Mouse (Mus musculus) kidney, embryonic 16.5 days (tissue): Measurements from ENCODE around the gene Pdk2. TPM values are rescaled to one million over a fixed set of nuclear protein-coding genes. Genes with fewer than 3 reads are reported as not detected.
"Not testable (repeated sequence)": the region's sequence is repeated elsewhere in the genome, so short reads cannot be mapped to it uniquely, and the experiment has no call there.

Experiments
- ATAC-seq: fragments of 200-750 bp; cut with Nextera tagmentation; 2 replicates; pipeline ENCODE4 v1.8.0; 2017; ENCODE audit warnings: moderate TSS enrichment; ENCODE audit not compliant: low FRiP score, low TSS enrichment
- H3K27ac ChIP-seq: fragments of 300-500 bp; sonication (generic); 2 replicates; pipeline ENCODE4 v1.5.1; 2014; ENCODE audit warnings: low read length
- H3K27me3 ChIP-seq: fragments of 300-500 bp; sonication (generic); 2 replicates; pipeline ENCODE4 v1.6.1; 2014; ENCODE audit warnings: low read length, control low read depth, mixed read lengths; ENCODE audit not compliant: insufficient read depth
- H3K36me3 ChIP-seq: fragments of 300-500 bp; sonication (generic); 2 replicates; pipeline ENCODE4 v1.6.1; 2014; ENCODE audit warnings: low read length, control low read depth, mixed read lengths; ENCODE audit not compliant: insufficient read depth
- H3K4me1 ChIP-seq: fragments of 300-500 bp; sonication (generic); 2 replicates; pipeline ENCODE4 v1.6.1; 2014; ENCODE audit warnings: low read length, control low read depth, mixed read lengths; ENCODE audit not compliant: insufficient read depth
- H3K4me2 ChIP-seq: fragments of 300-500 bp; sonication (generic); replicated peaks from 2 replicates; pipeline ENCODE4 v1.6.1; 2014; ENCODE audit warnings: low read depth, low read length
- H3K4me3 ChIP-seq: fragments of 300-500 bp; sonication (generic); 2 replicates; pipeline ENCODE4 v1.5.1; 2014; ENCODE audit warnings: mild to moderate bottlenecking, low read length
- H3K9ac ChIP-seq: fragments of 300-500 bp; sonication (generic); replicated peaks from 2 replicates; pipeline ENCODE4 v1.6.1; 2014; ENCODE audit warnings: low read length
- H3K9me3 ChIP-seq: fragments of 300-500 bp; sonication (generic); 2 replicates; pipeline ENCODE4 v1.6.1; 2016; ENCODE audit warnings: low read length, control low read depth
- WGBS: fragments of 180-500 bp; shearing (Covaris S2); extraction: QIAGEN DNeasy Blood & Tissue Kit; methylation state at CpG from one replicate; pipeline ENCODE4 v1.1.7; 2014; 5-methylcytosine and 5-hydroxymethylcytosine counted together
- polyA plus RNA-seq: library from polyadenylated mRNA; unstranded; fragments of >200 nt; fragmentation: Nextera tagmentation; extraction: Ambion mirVana; gene quantifications from 2 replicates; pipeline ENCODE4 v1.2.1, GENCODE M21; 2015

The Pdk2 gene
- polyA plus RNA-seq, 1 experiment from 2014 or later, result 72.3 TPM

DNA sequence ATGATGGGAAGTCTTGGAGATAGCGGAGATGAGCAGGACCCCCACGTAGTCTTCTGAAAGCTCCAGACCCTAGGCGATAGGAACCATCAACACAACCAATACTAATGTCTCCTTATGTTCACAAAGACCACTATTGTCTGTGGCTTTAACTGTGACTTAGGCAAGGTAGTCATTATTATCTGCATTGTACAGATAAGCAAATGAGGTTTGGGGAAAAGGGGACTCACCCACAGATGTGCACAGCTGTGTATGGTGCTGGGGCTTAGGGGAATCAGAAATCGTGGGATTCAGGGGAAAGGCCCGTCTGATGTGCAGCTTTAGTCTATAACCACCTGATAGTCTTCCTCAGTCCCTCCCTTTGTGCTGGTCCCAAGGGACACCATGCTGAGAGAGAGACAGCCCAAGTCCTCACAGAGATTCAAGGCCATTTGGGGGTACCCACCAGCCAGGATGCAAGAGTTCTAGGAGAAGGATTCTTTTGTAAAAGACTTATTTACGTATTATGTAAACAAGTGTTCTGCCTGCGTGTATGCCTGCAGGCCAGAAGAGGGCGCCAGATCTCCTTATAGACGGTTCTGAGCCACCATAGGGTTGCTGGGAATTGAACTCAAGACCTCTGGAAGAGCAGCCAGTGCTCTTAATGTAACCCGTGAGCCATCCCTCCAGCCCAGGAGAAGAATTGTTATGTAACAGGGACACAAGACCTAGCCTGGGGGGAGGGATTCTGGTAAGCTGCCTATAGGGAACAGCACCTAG is 18.7 kb downstream of the Pdk2 start:
- Histone ChIP-seq H3K4me2 (no peak overlapping the region), H3K4me3 (no peak overlapping the region), H3K9me3 (0 out of 2 replicates have a peak, but pooled peaks cover 5% of the 10 kb centered on the region), H3K27ac (no peak overlapping the region), H3K27me3 (no peaks in the 10 kb centered on the region), H3K36me3 (peaks cover 23% of the 10 kb centered on the region), H3K4me1 (peaks cover 39% of the 10 kb centered on the region), H3K9ac (no peak overlapping the region)
- 83% methylated on average over 10 of the region's 10 CpGs for WGBS
- no peak for ATAC-seq

DNA sequence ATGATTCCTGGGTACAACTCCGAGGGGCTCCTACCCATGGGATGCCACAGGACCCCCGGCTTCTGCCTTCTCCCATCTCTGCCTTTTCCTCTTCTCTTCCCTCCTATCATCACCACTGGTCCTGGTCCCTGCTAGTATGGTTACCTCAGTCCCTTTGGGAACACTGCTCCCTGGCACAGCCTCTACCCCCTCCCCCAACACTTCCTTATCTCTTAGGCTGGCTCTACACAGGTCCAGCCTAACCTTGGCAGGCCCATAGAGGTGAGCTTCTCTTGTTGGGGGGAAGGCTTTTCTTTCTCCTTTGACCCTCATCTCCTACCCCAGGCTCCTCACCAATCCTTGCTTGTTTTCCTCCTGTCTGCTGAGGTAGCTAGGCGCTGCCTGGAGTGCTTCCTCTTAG is 25.7 kb downstream of the Pdk2 start:
- 75% methylated on average over 3 of the region's 3 CpGs for WGBS
- no peak overlapping the region for H3K27ac ChIP-seq
- H3K36me3 ChIP-seq, result no peaks in the 10 kb centered on the region
- H3K4me3 ChIP-seq, result no peak overlapping the region
- no peak for ATAC-seq
- no peak overlapping the region for H3K9ac ChIP-seq
- peaks cover 28% of the 10 kb centered on the region for H3K4me1 ChIP-seq
- no peak overlapping the region for H3K4me2 ChIP-seq
- no peaks in the 10 kb centered on the region for H3K9me3 ChIP-seq
- no peaks in the 10 kb centered on the region for H3K27me3 ChIP-seq

DNA sequence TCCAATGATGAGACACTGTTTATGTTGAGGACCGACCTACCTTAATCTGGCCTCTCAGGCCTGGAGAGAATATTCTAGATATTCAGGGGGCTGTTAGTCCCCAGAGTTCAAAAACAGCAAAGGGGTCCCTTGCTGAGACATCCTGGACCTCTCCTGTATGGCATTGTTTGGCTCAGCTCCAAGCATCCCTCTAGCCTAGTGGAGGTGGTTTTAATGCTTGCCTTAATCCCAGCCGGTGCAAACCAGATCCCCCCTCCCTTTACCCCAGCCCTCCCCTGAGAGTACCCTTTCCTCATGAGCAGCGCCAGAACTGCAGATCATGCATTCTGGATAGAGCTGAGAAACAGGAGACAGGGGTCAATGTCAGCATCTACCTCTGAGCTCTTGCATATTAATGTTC is 28.7 kb downstream of the Pdk2 start:
- H3K4me3 ChIP-seq, result no peak overlapping the region
- no peaks in the 10 kb centered on the region for H3K36me3 ChIP-seq
- H3K9ac ChIP-seq, result 0 out of 2 replicates have a peak overlapping the region, but pooled peaks have one; percentile 3
- WGBS, result 50% methylated on average over 3 of the region's 3 CpGs
- H3K4me2 ChIP-seq, result 0 out of 2 replicates have a peak overlapping the region, but pooled peaks have one; percentile 69
- H3K9me3 ChIP-seq, result no peaks in the 10 kb centered on the region
- no peaks in the 10 kb centered on the region for H3K27me3 ChIP-seq
- peaks cover 29% of the 10 kb centered on the region for H3K4me1 ChIP-seq
- H3K27ac ChIP-seq, result no peak overlapping the region; the same call in 1 of the 2 replicates
- no peak for ATAC-seq

DNA sequence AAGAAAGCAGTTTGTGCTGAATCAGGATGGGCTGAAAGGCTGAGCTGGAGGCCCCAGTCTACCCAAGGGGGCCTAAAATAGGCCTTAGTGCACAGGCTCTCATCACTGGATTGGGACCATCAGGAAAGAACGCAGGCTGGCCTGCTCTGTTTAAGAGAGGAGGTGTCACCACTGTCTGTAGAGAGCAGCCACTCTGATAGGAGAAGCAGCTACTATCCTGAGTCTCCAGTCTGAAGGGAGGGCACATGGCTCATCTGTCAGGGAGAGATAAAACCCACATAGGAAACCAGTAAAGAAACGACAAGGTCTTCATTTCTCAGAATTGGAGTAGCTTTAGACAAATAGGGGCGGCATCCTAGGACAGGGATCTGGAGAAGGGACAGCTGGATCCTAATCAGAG is 29.1 kb downstream of the Pdk2 start:
- peak overlapping the region; percentile 69; the same call in 1 of the 2 replicates for H3K4me2 ChIP-seq
- H3K4me1 ChIP-seq, result peaks cover 33% of the 10 kb centered on the region
- H3K27me3 ChIP-seq, result no peaks in the 10 kb centered on the region
- 53% methylated on average over 3 of the region's 3 CpGs for WGBS
- H3K27ac ChIP-seq, result peak overlapping the region; percentile 30; the same call in 1 of the 2 replicates
- ATAC-seq, result no peak
- H3K9ac ChIP-seq, result 0 out of 2 replicates have a peak overlapping the region, but pooled peaks have one; percentile 3
- no peaks in the 10 kb centered on the region for H3K36me3 ChIP-seq
- no peak overlapping the region for H3K4me3 ChIP-seq
- no peaks in the 10 kb centered on the region for H3K9me3 ChIP-seq

DNA sequence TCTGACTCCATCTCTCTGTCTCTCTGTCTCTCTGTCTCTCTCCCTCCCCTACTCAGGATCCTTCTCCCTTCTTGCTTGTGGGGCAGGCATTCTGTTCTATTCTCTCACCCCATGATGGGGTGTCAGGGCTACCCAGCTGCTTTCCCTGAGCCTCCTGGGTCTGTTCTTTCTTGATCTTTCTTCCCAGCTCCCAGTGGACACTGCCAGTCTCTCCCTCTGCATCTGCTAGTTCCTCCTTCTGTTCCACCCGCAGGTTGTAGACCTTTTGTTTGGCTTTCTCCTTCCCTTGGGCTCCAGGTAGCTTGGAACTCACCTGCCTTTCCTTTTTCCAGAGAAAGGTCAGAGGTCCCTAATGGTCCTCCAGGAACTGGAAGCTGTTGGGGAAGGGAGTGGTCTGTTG is 29.7 kb downstream of the Pdk2 start:
- WGBS, result 22% methylated on average over 1 of the region's 1 CpGs
- H3K27me3 ChIP-seq, result no peaks in the 10 kb centered on the region
- H3K4me2 ChIP-seq, result peak overlapping the region; percentile 69
- peak overlapping the region; percentile 3; the same call in 1 of the 2 replicates for H3K9ac ChIP-seq
- H3K9me3 ChIP-seq, result no peaks in the 10 kb centered on the region
- peaks cover 39% of the 10 kb centered on the region for H3K4me1 ChIP-seq
- H3K36me3 ChIP-seq, result no peaks in the 10 kb centered on the region
- peak overlapping the region; percentile 60; the same call in 1 of the 2 replicates for H3K4me3 ChIP-seq
- H3K27ac ChIP-seq, result no peak overlapping the region
- no peak for ATAC-seq

DNA sequence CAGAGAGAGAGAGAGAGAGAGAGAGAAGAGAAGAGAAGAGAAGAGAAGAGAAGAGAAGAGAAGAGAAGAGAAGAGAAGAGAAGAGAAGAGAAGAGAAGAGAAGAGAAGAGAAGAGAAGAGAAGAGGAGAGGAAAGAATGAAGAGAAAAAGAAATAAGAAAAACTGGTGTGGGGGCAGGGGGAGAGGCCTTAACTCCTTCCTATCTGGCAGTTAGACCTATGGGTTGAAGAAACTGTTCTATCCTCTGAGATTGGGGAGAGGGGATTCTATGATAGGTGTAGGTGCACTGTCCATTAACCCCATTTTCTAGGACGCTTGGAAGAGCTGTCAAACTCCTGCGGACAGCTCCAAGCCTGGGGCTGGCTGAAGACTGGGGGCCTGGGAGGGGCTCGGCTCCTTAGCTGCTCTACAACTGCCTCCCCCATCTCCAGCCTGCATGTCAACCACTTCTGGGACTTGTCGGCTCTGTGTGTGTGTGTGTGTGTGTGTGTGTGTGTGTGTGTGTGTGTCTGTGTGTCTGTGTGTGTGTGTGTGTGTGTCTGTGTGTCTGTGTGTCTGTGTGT is 30.2 kb downstream of the Pdk2 start:
- peak overlapping the region; percentile 69 for H3K4me2 ChIP-seq
- H3K36me3 ChIP-seq, ATAC-seq, H3K27me3 ChIP-seq, H3K27ac ChIP-seq, H3K9ac ChIP-seq, H3K9me3 ChIP-seq: not testable (repeated sequence)
- WGBS, result 7% methylated on average over 4 of the region's 4 CpGs
- peaks cover 44% of the 10 kb centered on the region for H3K4me1 ChIP-seq
- peak overlapping the region; percentile 60 for H3K4me3 ChIP-seq

DNA sequence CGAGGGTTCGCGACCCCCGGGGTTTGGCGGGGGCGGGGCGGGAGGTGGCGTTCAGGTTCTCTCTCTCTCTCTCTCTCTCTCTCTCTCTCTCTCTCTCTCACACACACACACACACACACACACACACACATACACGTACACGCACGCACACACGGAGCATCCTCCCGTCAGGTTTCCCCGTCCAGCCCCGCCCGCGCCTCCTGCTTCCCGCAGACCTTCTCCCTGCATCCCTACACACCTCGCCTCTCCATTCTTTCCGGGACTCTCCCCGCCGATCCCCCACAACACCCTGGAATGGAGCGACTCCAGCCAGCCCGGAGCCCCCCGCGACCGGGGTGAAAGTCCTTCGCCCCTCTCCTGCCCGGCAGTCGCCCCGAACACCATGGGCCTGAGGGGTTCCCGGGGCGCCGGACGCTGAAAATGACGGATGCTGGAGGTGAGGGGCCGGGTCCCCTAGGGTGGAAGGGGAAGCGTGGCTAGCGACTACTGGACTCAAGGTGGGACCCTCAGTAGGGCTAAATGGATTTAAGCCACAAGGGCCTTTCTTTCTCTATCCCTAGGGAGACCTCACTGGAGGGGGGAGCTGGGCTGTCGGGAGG is 30.9 kb downstream of the Pdk2 start:
- peak overlapping the region; percentile 96 for H3K27ac ChIP-seq
- no peaks in the 10 kb centered on the region for H3K27me3 ChIP-seq
- H3K9ac ChIP-seq, result peak overlapping the region; percentile 93
- ATAC-seq, result no peak
- H3K4me3 ChIP-seq, result peak overlapping the region; percentile 60
- under 1% methylated on average over 32 of the region's 40 CpGs for WGBS
- 0 out of 2 replicates have a peak, but pooled peaks cover 5% of the 10 kb centered on the region for H3K36me3 ChIP-seq
- no peaks in the 10 kb centered on the region for H3K9me3 ChIP-seq
- H3K4me1 ChIP-seq, result peaks cover 47% of the 10 kb centered on the region
- peak overlapping the region; percentile 69 for H3K4me2 ChIP-seq

DNA sequence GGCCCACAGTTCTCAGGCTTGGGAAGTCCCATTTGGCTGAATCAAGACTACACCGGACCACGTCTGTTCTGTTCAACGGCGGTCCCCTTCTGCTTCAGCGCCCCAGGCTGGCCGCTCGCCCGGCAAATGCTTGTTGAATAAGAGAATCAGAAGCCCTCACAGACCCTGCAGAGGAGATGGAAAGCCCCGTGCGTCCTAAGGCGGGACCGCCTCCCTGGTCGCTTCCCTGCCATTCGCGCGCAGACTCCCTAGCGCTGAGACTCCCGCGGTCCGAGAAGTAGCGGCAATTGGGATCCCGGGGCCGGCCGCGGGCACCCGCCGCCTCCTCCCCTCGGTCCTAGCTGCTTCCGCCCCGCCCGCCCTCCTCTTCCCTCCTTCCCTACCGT is 31.5 kb downstream of the Pdk2 start, which contains the start of gene Samd14:
Gene Samd14 (plus strand): TSS at position 251 of the 386 bp plus-strand sequence.
- under 1% methylated on average over 30 of the region's 32 CpGs for WGBS
- peak within 1 kb of the TSS; percentile 96 for H3K27ac ChIP-seq
- no peaks in the 10 kb centered on the region for H3K27me3 ChIP-seq
- peak within 1 kb of the TSS; percentile 69 for H3K4me2 ChIP-seq
- peaks cover 47% of the 10 kb centered on the region for H3K4me1 ChIP-seq
- H3K9me3 ChIP-seq, result no peaks in the 10 kb centered on the region
- peak; percentile 72 for ATAC-seq
- H3K36me3 ChIP-seq, result peaks cover 11% of the 10 kb centered on the region; the same call in 1 of the 2 replicates
- peak within 1 kb of the TSS; percentile 93 for H3K9ac ChIP-seq
- peak within 1 kb of the TSS; percentile 60 for H3K4me3 ChIP-seq

DNA sequence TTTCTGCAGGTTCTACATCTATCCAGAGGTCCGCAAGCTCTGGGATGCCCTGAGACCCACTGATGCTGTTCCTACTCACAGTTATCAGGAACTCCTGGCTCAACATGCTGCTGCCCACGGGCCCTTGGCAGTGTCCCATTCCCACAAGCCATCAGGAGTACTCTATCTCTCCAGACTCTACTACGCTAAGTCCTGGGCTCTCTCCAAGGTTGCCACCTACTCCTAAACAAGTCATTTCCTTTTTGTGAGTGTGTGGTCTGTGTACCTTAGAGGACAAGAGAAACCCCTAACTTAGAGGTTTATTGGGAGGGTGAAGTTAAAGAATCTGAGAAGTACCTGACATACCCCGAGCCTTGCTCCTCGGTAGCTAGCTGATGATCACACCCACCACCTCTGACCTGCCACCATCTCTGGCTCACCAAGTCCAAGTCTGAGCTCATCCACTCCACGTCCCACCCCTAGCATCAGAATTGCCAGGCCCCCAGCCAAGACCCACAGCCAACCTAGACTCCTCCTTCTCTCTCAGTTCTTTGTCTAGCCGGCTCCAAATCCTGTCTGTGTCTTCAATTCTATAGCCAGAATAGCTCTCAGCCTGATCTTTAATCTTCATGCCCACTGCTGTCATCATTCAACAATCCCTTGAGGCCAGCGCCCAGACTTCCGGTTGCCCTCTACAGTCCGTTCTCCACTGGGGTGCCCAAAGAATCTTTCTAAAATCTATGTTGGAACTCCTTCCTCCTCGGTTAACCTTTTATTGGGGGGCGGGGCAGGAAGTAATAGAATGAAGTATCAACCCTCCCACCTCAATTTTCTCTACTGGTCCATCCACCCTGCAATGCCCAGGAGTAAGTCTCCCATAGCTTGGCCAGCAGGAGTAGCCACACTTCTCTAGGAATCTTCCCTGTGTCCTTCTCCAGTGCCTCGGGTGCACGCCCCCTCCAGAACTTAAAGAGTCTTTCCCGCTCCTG is 32.2 kb downstream of the Pdk2 start:
- Histone ChIP-seq H3K9me3 (no peaks in the 10 kb centered on the region), H3K4me3 (peak overlapping the region; percentile 60), H3K4me2 (peak overlapping the region; percentile 69), H3K36me3 (peaks cover 12% of the 10 kb centered on the region; the same call in 1 of the 2 replicates), H3K27ac (peak overlapping the region; percentile 96), H3K9ac (peak overlapping the region; percentile 93), H3K4me1 (peaks cover 47% of the 10 kb centered on the region), H3K27me3 (no peaks in the 10 kb centered on the region)
- WGBS, result 28% methylated on average over 15 of the region's 15 CpGs
- ATAC-seq, result no peak
